Mouse (Mus musculus) thymus, postnatal 0 days (tissue): Measurements from ENCODE around the gene Phb2. TPM values are rescaled to one million over a fixed set of nuclear protein-coding genes. Genes with fewer than 3 reads are reported as not detected.
"Not testable (repeated sequence)": the region's sequence is repeated elsewhere in the genome, so short reads cannot be mapped to it uniquely, and the experiment has no call there.

Experiments used
- DNase-seq: peaks from one replicate; pipeline ENCODE4 v3.0.0-alpha.2; 2015; ENCODE audit warnings: low spot score
- polyA plus RNA-seq: library from polyadenylated mRNA; unstranded; fragments of >200 nt; fragmentation: Nextera tagmentation; extraction: Ambion mirVana; gene quantifications from 2 replicates; pipeline ENCODE4 v1.2.1, GENCODE M21; 2015

The Phb2 gene
- 321 and 329 TPM in 2 replicates for polyA plus RNA-seq

- peak; percentile 98 for DNase-seq
Observed at GRCm38 (mm10) chr6:124711824-124712782, at the start of gene Phb2, which contains the start of gene Emg1. Gene Phb2, plus strand, starts transcription at chr6:124712336. Gene Emg1, minus strand, starts transcription at chr6:124712178.

- peak; percentile 99 for DNase-seq
Observed at GRCm38 (mm10) chr6:124662477-124663423, 49.4 kb upstream of the Phb2 start, which contains the start of gene Lpcat3. Gene Lpcat3, plus strand, starts transcription at chr6:124663027.

GRCm38 (mm10) chr6:124663424-124663795 is 48.7 kb upstream of the Phb2 start:
- DNase-seq: no peak

GRCm38 (mm10) chr6:124664256-124664655 is 47.9 kb upstream of the Phb2 start:
- no peak for DNase-seq

GRCm38 (mm10) chr6:124665011-124665410 is 47.1 kb upstream of the Phb2 start:
- DNase-seq: peak; percentile 60

- DNase-seq: no peak
Observed at GRCm38 (mm10) chr6:124669234-124669859, 42.8 kb upstream of the Phb2 start.

- no peak for DNase-seq
Observed at GRCm38 (mm10) chr6:124670281-124670900, 41.7 kb upstream of the Phb2 start.

GRCm38 (mm10) chr6:124672100-124672499 is 40.0 kb upstream of the Phb2 start:
- DNase-seq: no peak

DNA sequence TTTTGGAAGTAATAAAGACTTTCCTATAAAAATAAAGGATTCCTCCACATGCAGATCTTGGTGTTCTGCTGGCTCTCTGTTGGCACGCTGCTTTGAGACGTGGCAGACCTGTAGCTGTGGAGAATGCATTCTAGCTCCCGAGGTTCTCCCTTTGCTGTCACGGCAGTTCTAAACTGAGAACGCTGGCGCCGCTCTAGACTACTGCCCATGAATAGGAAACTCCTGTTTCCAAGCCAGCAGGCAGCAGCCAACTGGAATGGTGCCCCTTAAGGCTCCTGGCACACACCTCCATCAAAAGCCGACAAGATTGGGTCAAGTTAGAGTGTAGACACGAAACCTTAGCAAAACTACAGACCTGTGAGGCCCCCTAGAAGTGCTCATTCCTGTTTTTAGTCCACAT is 38.5 kb upstream of the Phb2 start:
- DNase-seq: no peak

- no peak for DNase-seq
Observed at GRCm38 (mm10) chr6:124674591-124674990, 37.5 kb upstream of the Phb2 start.

DNA sequence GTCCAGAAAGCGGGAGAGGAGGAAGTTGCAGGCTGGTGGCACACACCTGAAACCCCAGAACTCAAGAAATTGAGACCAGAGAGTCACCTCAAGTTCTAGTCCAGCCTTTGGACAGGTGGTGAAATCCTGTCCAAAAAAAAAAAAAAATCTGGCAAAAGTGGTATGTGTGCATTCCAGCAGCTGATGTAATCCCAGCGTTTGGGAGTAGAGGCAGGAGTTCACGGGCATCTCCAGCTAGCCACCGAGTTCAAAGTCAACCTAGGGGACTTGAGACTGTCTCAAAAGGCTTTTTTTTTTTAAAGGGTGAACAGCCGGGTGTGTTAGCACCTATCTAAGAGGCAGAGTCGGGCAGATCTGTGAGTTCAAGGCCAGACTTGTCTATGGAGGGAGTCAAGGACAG is 36.0 kb upstream of the Phb2 start:
- DNase-seq: no peak

- no peak for DNase-seq
Observed at GRCm38 (mm10) chr6:124678769-124679168, 33.4 kb upstream of the Phb2 start.

- no peak for DNase-seq
Observed at GRCm38 (mm10) chr6:124679486-124679885, 32.6 kb upstream of the Phb2 start.

DNA sequence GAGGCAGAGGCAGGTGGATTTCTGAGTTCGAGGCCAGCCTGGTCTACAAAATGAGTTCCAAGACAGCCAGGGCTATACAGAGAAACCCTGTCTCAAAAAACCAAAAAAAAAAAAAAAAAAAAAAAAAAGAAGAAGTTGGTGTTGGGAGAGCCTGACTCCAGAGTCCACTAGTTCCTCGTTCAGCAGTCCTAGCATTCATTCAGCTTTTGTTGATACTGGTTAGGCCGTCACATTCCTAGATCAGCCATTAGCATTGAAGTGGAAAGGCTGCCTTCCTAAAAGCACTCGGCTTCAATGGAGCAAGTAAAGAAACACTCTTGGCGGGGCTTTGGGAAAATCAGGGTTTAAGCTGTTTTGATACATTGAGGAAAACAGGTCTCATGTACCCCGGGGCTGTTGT is 29.8 kb upstream of the Phb2 start:
- not testable (repeated sequence) for DNase-seq

DNA sequence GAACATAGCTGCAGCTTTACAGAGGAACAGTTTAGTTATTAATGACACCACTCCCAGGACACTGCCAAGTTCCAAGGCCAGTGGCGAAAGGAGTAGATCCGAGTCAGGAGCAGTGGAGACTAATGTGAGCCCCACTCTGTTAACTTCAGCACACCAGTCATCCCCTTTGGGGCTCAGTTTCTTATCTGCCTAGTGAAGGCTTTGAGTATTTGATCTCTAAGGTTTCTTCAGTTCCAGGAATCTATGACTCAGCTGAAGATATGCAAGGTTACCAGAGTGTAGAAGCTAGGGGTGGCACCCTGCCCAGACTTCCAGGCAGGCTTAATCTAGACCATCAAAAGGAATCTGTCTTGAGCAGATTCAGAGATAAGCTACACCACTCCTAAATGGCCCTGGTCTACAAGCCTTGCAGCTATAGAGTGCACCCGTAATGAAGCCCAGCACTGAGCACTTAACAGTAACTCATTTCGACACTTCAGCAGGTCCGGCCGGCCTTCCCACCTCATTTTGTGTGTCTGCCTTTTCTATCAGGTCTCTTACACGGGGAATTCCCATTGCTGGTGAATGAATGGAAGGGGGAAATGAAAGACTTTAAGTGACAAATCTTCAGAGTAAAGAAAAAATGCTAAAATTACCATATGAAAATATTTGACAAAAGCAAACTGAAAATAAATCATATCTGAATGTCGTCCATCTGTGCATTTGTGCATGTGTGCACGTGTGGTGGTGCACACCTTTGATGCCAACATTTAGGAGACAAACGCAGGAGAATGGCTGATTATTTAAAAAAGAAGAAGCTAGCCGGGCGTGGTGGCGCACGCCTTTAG is 28.3 kb upstream of the Phb2 start:
- no peak for DNase-seq

DNA sequence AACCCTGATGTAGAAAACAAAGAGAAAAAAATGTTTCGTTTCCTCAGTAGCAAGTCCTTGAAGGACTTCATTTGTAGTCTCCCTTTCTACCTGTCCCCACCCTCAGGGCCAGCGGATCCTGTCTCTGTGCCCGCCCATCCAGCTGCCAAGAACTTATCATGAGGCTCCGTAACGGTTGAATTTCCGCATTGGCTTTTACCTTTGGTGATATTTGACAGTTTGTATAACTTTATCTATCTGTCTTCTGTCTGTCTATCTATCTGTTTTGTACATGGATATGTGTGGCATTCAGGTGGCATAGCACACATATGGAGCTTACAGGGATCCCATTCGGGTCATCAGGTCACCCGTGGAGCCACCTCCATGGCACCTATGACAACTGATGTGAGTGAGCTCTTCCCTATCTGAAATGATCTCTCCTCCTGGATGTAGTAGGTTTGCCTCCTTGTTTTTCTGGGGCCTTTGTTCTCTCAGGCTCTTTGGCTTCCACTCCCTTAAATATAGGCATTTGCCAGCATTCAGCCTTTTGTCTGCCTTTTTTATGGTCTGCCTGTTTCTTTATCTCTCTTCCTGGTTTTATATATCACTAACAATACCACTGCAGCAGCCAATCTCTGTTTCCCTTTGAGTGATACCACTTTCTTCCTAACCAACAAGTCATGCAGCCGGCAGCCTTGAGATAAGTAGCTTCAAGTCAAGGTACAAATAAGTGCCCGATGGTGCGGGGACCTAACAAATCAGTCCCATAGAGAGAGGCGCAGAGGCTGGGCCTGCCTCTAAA is 26.3 kb upstream of the Phb2 start:
- DNase-seq: no peak

DNA sequence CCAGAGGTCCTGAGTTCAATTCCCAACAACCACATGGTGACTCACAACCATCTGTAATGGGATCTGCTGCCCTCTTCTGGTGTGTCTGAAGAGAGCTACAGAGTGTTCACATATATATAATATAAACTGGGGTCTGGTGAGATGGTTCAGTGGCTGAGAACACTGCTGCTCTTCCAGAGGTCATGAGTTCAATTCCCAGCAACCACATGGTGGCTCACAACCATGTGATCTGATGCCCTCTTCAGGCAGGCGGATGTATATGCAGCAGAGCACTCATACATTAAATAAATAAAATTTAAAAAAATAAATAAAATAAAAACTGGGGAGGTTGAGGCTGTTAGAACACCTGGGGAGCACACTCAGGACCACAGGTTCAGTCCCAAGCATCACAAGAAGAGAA is 25.5 kb upstream of the Phb2 start:
- DNase-seq: peak; percentile 13

GRCm38 (mm10) chr6:124688151-124688758 is 23.9 kb upstream of the Phb2 start:
- DNase-seq: peak; percentile 28

- no peak for DNase-seq
Observed at GRCm38 (mm10) chr6:124689011-124689410, 23.1 kb upstream of the Phb2 start.
